ENCODE assay signal across 8 mouse cellular contexts in genomic region chr7:112226446-112227265, GRCm38 (mm10). TPM values are rescaled to one million over a fixed set of nuclear protein-coding genes. Genes with fewer than 3 reads are reported as not detected.
DNase-seq lines count a peak whose midpoint lies in the region; ATAC-seq and TF ChIP-seq lines count a peak whose summit lies in the region.

No protein-coding gene starts in this region.

- ATAC-seq in hindbrain, embryonic 15.5 days (ENCODE audit: low FRiP score, low read depth) = no peak
- ATAC-seq in liver, postnatal 0 days = no peak

- H3K27ac ChIP-seq in left cerebral cortex, adult 2 months = peak overlapping the region; percentile 91
- H3K27ac ChIP-seq in forebrain, embryonic 10.5 days = no peak overlapping the region
- H3K27ac ChIP-seq in hindbrain, embryonic 15.5 days (replicated peaks) = no peak overlapping the region
- H3K27ac ChIP-seq in liver, postnatal 0 days (ENCODE audit: low read depth) = no peak overlapping the region

- intact Hi-C loops in left cerebral cortex, adult 2 months (cut with DNase I) = loop anchor here (5.0 kb wide), 1 partner anchor 44 kb away; no protein-coding TSS in a partner anchor

- peak overlapping the region; percentile 97 for H3K4me2 ChIP-seq in hindbrain, embryonic 15.5 days
- peak overlapping the region; percentile 90 for H3K4me2 ChIP-seq in liver, postnatal 0 days (ENCODE audit: low read depth, low read length)

- no peak for DNase-seq in left cerebral cortex, adult 2 months (ENCODE audit: extremely low spot score in 1 of 2, low spot score in 2 of 2)
- no peak for DNase-seq in left cerebral cortex, adult 8-10 months (ENCODE audit: low spot score in 2 of 2)
- DNase-seq in forebrain, embryonic 10.5 days (ENCODE audit: extremely low spot score, low spot score) = peak; percentile 58
- DNase-seq in liver, postnatal 0 days = peak; percentile 43
- peak; percentile 50 for DNase-seq in retina, embryonic 14.5 days (ENCODE audit: low spot score)
- no peak for DNase-seq in spleen, postnatal 10 days (ENCODE audit: low spot score in 2 of 2)
- DNase-seq in left cerebral cortex, adult 18-20 months (ENCODE audit: low spot score in 2 of 2) = no peak

- no peaks in the 10 kb centered on the region for H3K36me3 ChIP-seq in forebrain, embryonic 10.5 days (replicated peaks)
- no peaks in the 10 kb centered on the region for H3K36me3 ChIP-seq in hindbrain, embryonic 15.5 days
- H3K36me3 ChIP-seq in liver, postnatal 0 days (replicated peaks; ENCODE audit: insufficient read depth, low read length) = no peaks in the 10 kb centered on the region

- H3K4me3 ChIP-seq in left cerebral cortex, adult 2 months = peak overlapping the region; percentile 86
- peak overlapping the region; percentile 65 for H3K4me3 ChIP-seq in forebrain, embryonic 10.5 days
- peak overlapping the region; percentile 61 for H3K4me3 ChIP-seq in hindbrain, embryonic 15.5 days
- peak overlapping the region; percentile 62 for H3K4me3 ChIP-seq in liver, postnatal 0 days (ENCODE audit: low read depth, low read length)

- no peaks in the 10 kb centered on the region for H3K9me3 ChIP-seq in forebrain, embryonic 10.5 days
- H3K9me3 ChIP-seq in hindbrain, embryonic 15.5 days = no peaks in the 10 kb centered on the region
- no peaks in the 10 kb centered on the region for H3K9me3 ChIP-seq in liver, postnatal 0 days (ENCODE audit: low read length)

- peaks cover 27% of the 10 kb centered on the region for H3K4me1 ChIP-seq in forebrain, embryonic 10.5 days
- H3K4me1 ChIP-seq in hindbrain, embryonic 15.5 days (replicated peaks) = peaks cover 21% of the 10 kb centered on the region
- peaks cover 9% of the 10 kb centered on the region for H3K4me1 ChIP-seq in liver, postnatal 0 days (ENCODE audit: insufficient read depth)

- H3K9ac ChIP-seq in hindbrain, embryonic 15.5 days = peak overlapping the region; percentile 51
- peak overlapping the region; percentile 72 for H3K9ac ChIP-seq in liver, postnatal 0 days (replicated peaks)

- 2% methylated on average over 24 of the region's 24 CpGs for WGBS in forebrain, embryonic 10.5 days
- 6% methylated on average over 24 of the region's 24 CpGs for WGBS in hindbrain, embryonic 15.5 days
- WGBS in liver, postnatal 0 days (ENCODE audit: insufficient replicate concordance) = 18% methylated on average over 24 of the region's 24 CpGs

- no peak for TF ChIP-seq CTCF in left cerebral cortex, adult 2 months (IDR thresholded peaks at IDR 0.05)
- TF ChIP-seq CTCF in liver, postnatal 0 days (IDR thresholded peaks at IDR 0.05; ENCODE audit: low read depth) = no peak

- TF ChIP-seq EP300 in liver, postnatal 0 days (IDR thresholded peaks at IDR 0.05; ENCODE audit: low read depth) = no peak

- H3K27me3 ChIP-seq in forebrain, embryonic 10.5 days (ENCODE audit: poor library complexity, severe bottlenecking) = peaks cover 72% of the 10 kb centered on the region
- H3K27me3 ChIP-seq in hindbrain, embryonic 15.5 days = peaks cover 22% of the 10 kb centered on the region
- H3K27me3 ChIP-seq in liver, postnatal 0 days (ENCODE audit: insufficient read depth, low read length) = no peaks in the 10 kb centered on the region

RNA-seq across cellular contexts. Expression of gene Mical2, which starts 1.0 kb away (rescaled TPM):
- total RNA-seq in left cerebral cortex, adult 2 months (2021) = 100 to 1,000 TPM; 652 to 703 TPM
- total RNA-seq in left cerebral cortex, adult 8-10 months (2022) = 100 to 1,000 TPM; 370 to 442 (median 419) TPM
- 0.87 and 0.88 TPM in 2 replicates for polyA plus RNA-seq in forebrain, embryonic 10.5 days (2016; fragmentation: Nextera tagmentation; extraction: Ambion mirVana)
- 3.8 and 4.6 TPM in 2 replicates for polyA plus RNA-seq in hindbrain, embryonic 15.5 days (2015; fragmentation: Nextera tagmentation; extraction: Ambion mirVana)
- polyA plus RNA-seq in liver, postnatal 0 days (2015; fragmentation: Nextera tagmentation; extraction: Ambion mirVana) = 2.1 and 2.7 TPM in 2 replicates
- 100 to 1,000 TPM; 503 to 562 TPM for total RNA-seq in left cerebral cortex, adult 18-20 months (2021)

Comparison
In these comparisons a context has a peak if more than half of its experiments do, and no peak if none do; other contexts are left out.
1. DNase-seq: peak in forebrain, embryonic 10.5 days (single experiment), liver, postnatal 0 days (single experiment) and retina, embryonic 14.5 days (single experiment); none in left cerebral cortex, adult 2 months (0 of 2), left cerebral cortex, adult 8-10 months (0 of 2), spleen, postnatal 10 days (0 of 2) and left cerebral cortex, adult 18-20 months (0 of 2).
2. Peak in every context shown above with its lines, with median percentiles within 50 percentile points of each other: H3K4me3 ChIP-seq.